Mouse (Mus musculus) cerebellum, postnatal 36 days (tissue): ENCODE measurements at regions not wholly inside any gene's neighbourhood (a gene's known extent, or its start where the extent isn't known, plus 50 kb on each side); places are given as distances from the start of the nearest gene placed in this dataset.
"Not testable (repeated sequence)": the region's sequence is repeated elsewhere in the genome, so short reads cannot be mapped to it uniquely, and the experiment has no call there.

ENCODE experiments used
- DNase-seq, 2 experiments: peaks; one replicate each; pipeline ENCODE4 v3.0.0; 2021 to 2022; ENCODE audit warnings: mixed read lengths in 2 of 2

GRCm38 (mm10) chr6:74282842-74283241, 813.4 kb upstream of the 4931417E11Rik start:
- no peak for DNase-seq

GRCm38 (mm10) chr6:74274232-74274631, 804.8 kb upstream of the 4931417E11Rik start:
- no peak for DNase-seq

- peak; percentile 37 to 55 for DNase-seq
Measured at GRCm38 (mm10) chr6:74271156-74271897, 801.9 kb upstream of the 4931417E11Rik start.

GRCm38 (mm10) chr6:74266601-74267000, 797.1 kb upstream of the 4931417E11Rik start:
- not testable (repeated sequence) for DNase-seq
